Mouse (Mus musculus) heart, postnatal 36 days (tissue): Measurements from ENCODE around the gene Rasgrp1. TPM values are rescaled to one million over a fixed set of nuclear protein-coding genes. Genes with fewer than 3 reads are reported as not detected.

Experiments used
- DNase-seq, 2 experiments: peaks; one replicate each; pipeline ENCODE4 v3.0.0; 2021 to 2022
- intact Hi-C: fragments of 180-260 bp; cut with DNase I; formaldehyde crosslinking; loops from one replicate; pipeline ENCODE4 v1.15.1; 2025
- total RNA-seq, 2 experiments: library from RNA; stranded (reverse); gene quantifications; 2 replicates each; pipeline ENCODE4 v1.2.3; 2021

Gene Rasgrp1
- total RNA-seq: under 1 TPM; 0.30 to 0.61 TPM

GRCm38 (mm10) chr2:117342547-117343239 is at the start of gene Rasgrp1:
Gene Rasgrp1 (minus strand): TSS chr2:117343001.
- peak; percentile 11 to 14 for DNase-seq
- intact Hi-C loops: loop anchor here (5.0 kb wide), 2 partner anchors 70 to 95 kb away; no protein-coding TSS in a partner anchor

GRCm38 (mm10) chr2:117389925-117390892 is 47.4 kb upstream of the Rasgrp1 start:
- peak in 1 of 2 experiments; percentile 44 for DNase-seq
- intact Hi-C loops: no loop called here

GRCm38 (mm10) chr2:117389460-117389859 is 46.7 kb upstream of the Rasgrp1 start:
- intact Hi-C loops: no loop called here

GRCm38 (mm10) chr2:117388121-117388520 is 45.3 kb upstream of the Rasgrp1 start:
- intact Hi-C loops: no loop called here
- DNase-seq: no peak

More at GRCm38 (mm10) chr2:117389460-117389859, 46.7 kb upstream of the Rasgrp1 start:
- no peak for DNase-seq

GRCm38 (mm10) chr2:117386981-117387705 is 44.3 kb upstream of the Rasgrp1 start:
- intact Hi-C loops: no loop called here
- DNase-seq: no peak

GRCm38 (mm10) chr2:117386036-117386590 is 43.3 kb upstream of the Rasgrp1 start:
- no peak for DNase-seq
- intact Hi-C loops: no loop called here

GRCm38 (mm10) chr2:117381314-117381713 is 38.5 kb upstream of the Rasgrp1 start:
- no peak for DNase-seq
- intact Hi-C loops: no loop called here

DNA sequence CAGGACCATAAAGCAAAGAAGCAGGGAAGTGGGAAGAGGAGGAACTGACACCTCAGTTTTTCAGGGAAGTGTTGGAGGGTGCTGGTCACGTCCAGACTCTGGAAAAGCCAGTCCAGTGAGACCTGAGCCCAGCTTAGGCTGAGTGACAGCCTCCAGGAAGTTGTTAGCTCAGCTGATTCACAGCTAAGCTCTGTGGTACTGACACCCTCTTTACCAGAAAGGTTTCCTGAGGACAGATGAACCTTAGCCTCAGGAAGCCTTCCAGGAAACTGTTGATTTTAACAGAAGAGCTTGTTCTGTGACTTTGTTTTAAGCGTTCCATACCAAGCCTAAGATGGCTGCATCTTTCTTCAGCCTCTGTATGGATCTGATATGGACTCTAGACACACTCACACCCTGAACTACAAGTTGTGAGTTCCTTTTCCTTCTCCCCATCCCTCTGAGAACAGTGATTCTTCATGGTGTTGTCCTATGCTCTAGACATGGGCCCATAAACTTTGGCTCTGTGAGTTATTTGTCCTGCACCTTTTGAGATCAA is 31.6 kb upstream of the Rasgrp1 start:
- no peak for DNase-seq
- intact Hi-C loops: no loop called here

DNA sequence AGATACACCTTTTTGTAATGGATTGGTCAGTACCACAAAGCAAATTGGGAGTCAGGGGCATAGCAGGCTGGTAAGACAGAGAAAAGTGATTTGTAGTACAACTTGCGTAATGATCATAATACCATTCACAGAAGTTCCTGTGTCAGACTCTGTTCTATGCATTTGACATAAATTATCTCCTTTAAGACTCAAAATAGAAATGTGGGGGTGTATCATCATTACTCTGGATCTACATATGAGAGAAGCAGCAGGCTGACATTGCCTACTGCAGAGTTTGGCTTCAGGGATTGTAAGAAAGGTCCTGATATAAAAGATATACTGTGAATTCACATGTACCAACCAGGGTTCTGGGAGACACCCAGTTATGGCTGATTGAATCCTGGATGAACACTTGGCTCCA is 28.9 kb upstream of the Rasgrp1 start:
- DNase-seq: no peak
- intact Hi-C loops: no loop called here

DNA sequence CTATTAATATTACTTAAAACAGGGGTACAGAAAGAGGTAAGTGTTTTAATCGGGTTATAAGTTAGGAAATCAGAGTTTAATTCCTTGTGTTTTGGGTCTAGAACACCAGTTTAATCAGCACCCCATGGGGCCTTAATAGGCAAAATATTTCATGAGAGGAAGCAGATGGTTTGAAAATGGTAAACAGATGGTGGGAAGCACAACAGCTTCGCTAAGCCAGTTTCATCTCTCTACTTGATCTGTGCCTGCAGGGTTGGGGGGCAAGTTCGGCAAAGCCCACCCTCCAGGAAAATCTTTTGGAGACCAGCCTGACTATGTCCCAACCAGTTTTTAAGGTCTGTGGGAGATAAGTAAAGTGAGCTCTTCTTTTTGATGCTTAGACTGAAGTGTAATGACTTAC is 23.7 kb upstream of the Rasgrp1 start:
- DNase-seq: no peak
- intact Hi-C loops: no loop called here

- DNase-seq: no peak
- intact Hi-C loops: no loop called here
Observed at GRCm38 (mm10) chr2:117364056-117364455, 21.3 kb upstream of the Rasgrp1 start.

DNA sequence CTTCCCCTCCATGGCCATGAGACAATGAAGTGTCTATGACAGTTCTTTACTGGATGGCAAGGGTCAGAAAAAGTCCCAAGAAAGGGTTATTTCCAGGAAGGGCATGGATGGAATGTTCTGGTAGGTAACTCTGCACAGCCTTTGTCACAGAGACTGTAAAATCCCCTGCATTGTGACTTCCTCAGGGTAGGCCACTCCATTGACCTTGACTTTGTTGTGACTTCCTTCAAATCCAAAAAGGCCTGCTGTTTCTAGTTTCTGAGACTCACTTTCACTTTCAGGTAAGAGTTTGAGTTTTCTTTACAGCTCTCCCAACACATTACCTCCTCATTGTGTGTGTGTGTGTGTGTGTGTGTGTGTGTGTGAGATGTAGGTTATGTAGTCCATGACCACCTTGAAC is 15.1 kb upstream of the Rasgrp1 start:
- DNase-seq: no peak
- intact Hi-C loops: no loop called here

DNA sequence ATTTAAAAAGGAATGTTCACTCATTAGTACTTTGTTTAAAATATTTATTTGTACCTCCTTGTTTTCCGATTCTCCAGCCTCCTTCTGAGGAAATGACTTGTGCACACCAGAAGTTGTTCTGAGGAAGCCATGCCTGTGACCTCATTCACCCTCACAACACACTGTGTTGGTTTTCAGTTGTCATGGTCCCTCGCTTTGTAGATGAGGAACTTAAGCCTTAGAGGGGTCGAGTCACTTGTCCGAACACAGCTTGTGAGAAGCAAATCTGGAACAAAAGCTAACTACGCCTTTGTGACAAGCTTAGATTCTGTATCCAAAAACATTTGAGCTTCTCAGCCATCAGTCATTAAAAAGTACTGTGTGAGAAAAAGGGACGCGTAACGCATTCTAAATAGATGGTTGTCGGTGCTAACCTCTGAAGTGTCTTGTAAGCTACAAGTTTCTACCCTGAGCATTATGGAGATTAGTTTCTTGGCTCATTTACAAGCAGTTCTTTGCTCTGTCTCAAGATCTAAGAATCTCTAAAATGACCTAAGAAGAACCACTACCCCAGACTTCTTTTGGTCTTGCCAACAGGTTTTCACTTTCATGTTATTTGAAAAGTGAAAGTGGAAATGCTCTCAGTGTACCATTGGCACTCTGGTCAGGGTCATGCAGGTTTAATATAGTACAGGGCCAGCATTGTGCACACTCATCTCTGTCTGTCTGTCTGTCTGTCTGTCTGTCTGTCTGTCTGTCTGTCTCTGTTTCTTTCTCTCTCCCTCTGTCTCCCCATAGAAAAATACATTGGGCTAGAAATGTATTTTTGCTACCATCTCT is 9.7 kb upstream of the Rasgrp1 start:
- DNase-seq: no peak

GRCm38 (mm10) chr2:117350138-117350537 is 7.3 kb upstream of the Rasgrp1 start:
- no peak for DNase-seq
- intact Hi-C loops: no loop called here

More for the DNA sequence above, 9.7 kb upstream of the Rasgrp1 start:
- intact Hi-C loops: no loop called here

GRCm38 (mm10) chr2:117343240-117343624 is 431 bp upstream of the Rasgrp1 start:
- intact Hi-C loops: loop anchor here (5.0 kb wide), 2 partner anchors 69 to 94 kb away; no protein-coding TSS in a partner anchor
- DNase-seq: no peak

- intact Hi-C loops: loop anchor here (5.0 kb wide), 2 partner anchors 70 to 95 kb away; no protein-coding TSS in a partner anchor
- peak; percentile 71 for DNase-seq
Observed at GRCm38 (mm10) chr2:117342090-117342546, 683 bp downstream of the Rasgrp1 start.

- intact Hi-C loops: no loop called here
- no peak for DNase-seq
Observed at GRCm38 (mm10) chr2:117338501-117338900, 4.3 kb downstream of the Rasgrp1 start.

DNA sequence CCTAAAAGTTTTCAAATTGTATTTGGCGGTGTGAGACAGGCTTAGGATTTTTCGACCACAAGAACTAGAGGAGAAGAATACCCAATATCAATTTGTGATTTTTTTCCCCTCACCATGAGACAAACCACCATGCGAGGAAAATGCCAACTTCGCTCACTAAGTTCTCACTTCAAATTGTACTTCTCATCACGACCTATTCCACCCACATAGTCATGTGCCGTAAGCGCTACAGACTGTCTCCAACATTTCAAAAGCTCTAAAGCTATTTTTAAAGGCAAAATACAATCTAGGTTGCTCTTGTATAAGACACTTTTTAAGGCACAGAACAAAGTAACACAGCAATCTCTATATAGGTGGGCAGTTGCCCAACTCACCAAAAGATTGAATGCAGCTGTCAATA is 4.9 kb downstream of the Rasgrp1 start:
- DNase-seq: no peak
- intact Hi-C loops: no loop called here
